Mouse (Mus musculus) midbrain, embryonic 12.5 days (tissue): Measurements from ENCODE around the gene Eif2b5. TPM values are rescaled to one million over a fixed set of nuclear protein-coding genes. Genes with fewer than 3 reads are reported as not detected.

ENCODE experiments used
- ATAC-seq: fragments of 200-750 bp; cut with Nextera tagmentation; 2 replicates; pipeline ENCODE4 v1.8.0; 2017; ENCODE audit warnings: low read depth, moderate TSS enrichment, moderate library complexity; ENCODE audit not compliant: low FRiP score
- H3K27ac ChIP-seq: fragments of 300-500 bp; sonication (generic); replicated peaks from 2 replicates; pipeline ENCODE4 v1.5.1; 2016; ENCODE audit warnings: mild to moderate bottlenecking
- H3K27me3 ChIP-seq: fragments of 300-500 bp; sonication (generic); 2 replicates; pipeline ENCODE4 v1.6.1; 2016; ENCODE audit warnings: mild to moderate bottlenecking
- H3K36me3 ChIP-seq: fragments of 300-500 bp; sonication (generic); 2 replicates; pipeline ENCODE4 v1.6.1; 2016
- H3K4me1 ChIP-seq: fragments of 300-500 bp; sonication (generic); 2 replicates; pipeline ENCODE4 v1.6.1; 2016
- H3K4me2 ChIP-seq: fragments of 300-500 bp; sonication (generic); replicated peaks from 2 replicates; pipeline ENCODE4 v1.6.1; 2016; ENCODE audit warnings: mild to moderate bottlenecking, moderate library complexity
- H3K4me3 ChIP-seq: fragments of 300-500 bp; sonication (generic); 2 replicates; pipeline ENCODE4 v1.5.1; 2016; ENCODE audit warnings: mild to moderate bottlenecking
- H3K9ac ChIP-seq: fragments of 300-500 bp; sonication (generic); replicated peaks from 2 replicates; pipeline ENCODE4 v1.6.1; 2016; ENCODE audit warnings: mild to moderate bottlenecking, moderate library complexity
- H3K9me3 ChIP-seq: fragments of 300-500 bp; sonication (generic); 2 replicates; pipeline ENCODE4 v1.6.1; 2016; ENCODE audit warnings: mild to moderate bottlenecking
- WGBS: fragments of 180-500 bp; shearing (Covaris S2); methylation state at CpG from one replicate; pipeline ENCODE4 v1.1.7; 2016; 5-methylcytosine and 5-hydroxymethylcytosine counted together
- polyA plus RNA-seq: library from polyadenylated mRNA; unstranded; fragments of >200 nt; fragmentation: Nextera tagmentation; extraction: Ambion mirVana; gene quantifications from 2 replicates; pipeline ENCODE4 v1.2.1, GENCODE M21; 2016

Eif2b5 gene
- polyA plus RNA-seq, 1 experiment from 2014 or later: 136 TPM

DNA sequence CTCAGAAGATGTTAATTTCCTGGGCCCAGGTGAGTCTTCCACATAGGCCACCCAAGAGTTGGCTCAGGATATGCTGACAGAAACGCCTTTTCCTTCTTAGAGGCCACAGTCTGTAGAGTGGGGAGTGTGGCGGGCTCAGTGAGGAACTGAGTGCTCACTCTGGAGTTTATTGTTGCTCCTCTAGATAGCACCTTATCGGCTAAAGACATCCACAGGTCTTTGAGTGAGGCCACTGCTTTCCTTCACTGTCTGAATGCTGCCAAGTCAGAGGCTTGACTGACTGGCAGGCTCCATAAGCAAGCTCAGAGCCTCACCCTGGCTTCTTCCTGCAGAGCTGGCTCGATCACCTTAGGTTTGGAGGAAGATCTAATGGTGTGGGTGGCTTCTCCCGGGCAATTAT is 30.2 kb downstream of the Eif2b5 start:
- no peak overlapping the region for H3K4me3 ChIP-seq
- H3K36me3 ChIP-seq: peaks cover 97% of the 10 kb centered on the region
- no peak overlapping the region for H3K4me2 ChIP-seq
- no peak for ATAC-seq
- 91% methylated on average over 5 of the region's 5 CpGs for WGBS
- no peak overlapping the region for H3K9ac ChIP-seq
- H3K9me3 ChIP-seq: no peaks in the 10 kb centered on the region
- peaks cover 5% of the 10 kb centered on the region; the same call in 1 of the 2 replicates for H3K4me1 ChIP-seq
- H3K27me3 ChIP-seq: no peaks in the 10 kb centered on the region
- no peak overlapping the region for H3K27ac ChIP-seq

DNA sequence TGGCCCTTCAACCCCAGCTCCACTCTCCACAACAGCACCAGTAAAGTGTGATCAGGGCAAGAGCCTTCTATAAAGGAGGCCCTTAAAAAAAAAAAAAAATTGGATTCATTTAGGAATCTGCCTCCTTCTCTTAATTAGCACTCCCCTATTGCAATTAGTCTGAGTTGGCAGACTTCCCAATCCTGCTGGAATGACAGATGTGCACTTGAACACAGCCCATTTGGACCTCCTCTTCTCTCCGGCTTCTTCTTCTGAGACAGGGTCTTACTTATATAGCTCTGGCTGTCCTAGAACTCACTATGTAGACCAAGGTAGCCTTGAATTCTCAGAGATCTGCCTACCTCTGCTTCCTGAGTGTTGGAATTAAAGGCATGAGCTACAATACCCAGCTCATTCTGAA is 30.8 kb downstream of the Eif2b5 start:
- H3K4me3 ChIP-seq: no peak overlapping the region
- H3K9ac ChIP-seq: no peak overlapping the region
- no peak overlapping the region for H3K27ac ChIP-seq
- no peaks in the 10 kb centered on the region for H3K27me3 ChIP-seq
- no peak for ATAC-seq
- H3K4me2 ChIP-seq: no peak overlapping the region
- H3K36me3 ChIP-seq: peaks cover 91% of the 10 kb centered on the region
- peaks cover 5% of the 10 kb centered on the region; the same call in 1 of the 2 replicates for H3K4me1 ChIP-seq
- H3K9me3 ChIP-seq: no peaks in the 10 kb centered on the region
- WGBS: 90% methylated on average over 1 of the region's 1 CpGs

DNA sequence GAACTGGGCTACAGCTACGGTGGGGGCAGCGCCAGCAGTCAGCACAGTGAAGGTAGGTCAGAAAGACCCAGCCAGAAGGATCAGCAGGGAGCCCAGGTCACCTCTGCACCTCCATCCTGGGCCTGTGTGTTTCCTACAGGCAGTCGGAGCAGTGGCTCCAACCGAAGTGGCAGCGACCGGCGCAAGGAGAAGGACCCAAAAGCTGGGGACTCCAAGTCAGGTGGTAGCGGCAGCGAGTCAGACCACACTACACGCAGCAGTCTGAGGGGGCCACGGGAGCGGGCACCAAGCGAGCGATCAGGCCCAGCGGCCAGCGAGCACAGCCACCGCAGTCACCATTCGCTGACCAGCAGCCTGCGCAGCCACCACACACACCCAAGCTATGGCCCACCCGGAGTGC is 32.3 kb downstream of the Eif2b5 start:
- Histone ChIP-seq H3K4me1 (peaks cover 5% of the 10 kb centered on the region; the same call in 1 of the 2 replicates), H3K36me3 (peaks cover 77% of the 10 kb centered on the region), H3K9ac (no peak overlapping the region), H3K9me3 (no peaks in the 10 kb centered on the region), H3K4me3 (no peak overlapping the region), H3K4me2 (no peak overlapping the region), H3K27ac (no peak overlapping the region), H3K27me3 (no peaks in the 10 kb centered on the region)
- 95% methylated on average over 20 of the region's 20 CpGs for WGBS
- ATAC-seq: no peak

DNA sequence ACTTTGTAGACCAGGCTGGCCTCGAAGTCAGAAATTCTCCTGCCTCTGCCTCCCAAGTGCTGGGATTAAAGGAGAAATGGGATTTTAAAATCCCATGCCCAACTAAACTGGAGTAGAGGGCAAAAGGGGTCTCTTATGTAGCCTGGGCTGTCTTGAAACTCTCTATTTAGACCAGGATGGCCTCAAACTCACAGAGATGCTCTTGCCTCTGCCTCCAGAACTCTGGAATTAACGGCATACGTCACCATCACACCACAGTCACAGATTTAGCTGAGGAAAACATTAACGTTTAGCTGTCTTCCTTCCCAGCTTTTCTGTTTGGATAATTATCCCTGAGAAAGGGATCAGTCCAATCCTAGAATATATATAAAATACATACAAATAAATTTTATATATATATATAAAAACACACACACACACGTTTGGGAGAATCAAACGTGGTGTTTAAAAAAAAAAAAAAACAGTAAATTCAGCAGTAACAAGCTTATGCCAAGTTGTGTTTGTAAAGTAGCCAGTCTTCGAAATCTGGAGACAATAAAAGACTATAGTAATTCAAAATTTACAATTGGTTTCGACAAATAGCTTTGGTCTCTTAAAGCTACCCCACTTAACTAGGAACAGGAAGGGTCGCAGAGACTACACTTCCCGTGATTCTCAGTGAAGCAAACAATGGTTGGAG is 36.1 kb downstream of the Eif2b5 start:
- H3K4me3 ChIP-seq: peak overlapping the region; percentile 92; the same call in 1 of the 2 replicates
- H3K4me2 ChIP-seq: no peak overlapping the region
- no peaks in the 10 kb centered on the region for H3K9me3 ChIP-seq
- no peak overlapping the region for H3K27ac ChIP-seq
- ATAC-seq: no peak
- H3K9ac ChIP-seq: no peak overlapping the region
- WGBS: 50% methylated on average over 10 of the region's 10 CpGs
- H3K36me3 ChIP-seq: peaks cover 59% of the 10 kb centered on the region
- H3K27me3 ChIP-seq: no peaks in the 10 kb centered on the region
- peaks cover 25% of the 10 kb centered on the region for H3K4me1 ChIP-seq

DNA sequence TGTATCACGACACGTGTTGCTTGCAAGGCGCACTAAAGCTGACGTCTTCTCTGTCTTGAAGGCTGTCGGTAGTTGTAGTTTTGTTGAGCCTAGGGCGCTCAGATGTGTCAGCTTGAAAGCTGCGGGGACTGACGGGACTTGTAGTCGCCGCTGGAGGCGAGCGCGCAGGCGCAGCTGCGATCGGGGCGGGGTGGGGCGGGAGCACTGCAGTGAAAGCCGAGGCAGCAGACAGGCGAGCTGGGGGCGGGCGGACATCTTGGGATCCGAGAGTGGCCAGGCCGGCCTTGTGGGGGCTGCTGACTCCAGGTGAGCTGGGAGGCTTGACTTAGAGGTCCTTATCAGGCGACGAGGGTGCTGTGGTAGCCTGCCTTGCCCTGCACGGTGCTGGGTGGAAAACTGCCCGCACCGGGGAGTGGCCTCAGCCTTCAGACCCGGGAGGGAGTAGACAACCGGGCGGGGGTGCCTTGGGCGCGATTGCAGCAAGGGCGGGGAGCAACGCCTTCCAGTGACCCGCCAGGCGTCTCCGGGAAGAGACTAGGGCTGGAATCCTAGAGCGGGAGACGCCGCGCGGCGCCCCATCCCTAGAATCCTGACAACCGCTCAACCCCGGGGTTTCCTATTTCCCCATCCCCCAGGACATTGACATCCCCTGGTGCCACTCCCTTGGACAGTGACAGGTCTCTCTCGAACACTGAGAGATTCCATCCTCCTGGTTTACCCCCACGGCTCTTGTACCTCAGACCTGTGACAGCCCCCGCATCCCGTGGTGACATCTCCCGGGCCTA is 36.9 kb downstream of the Eif2b5 start, which contains the start of gene Ap2m1:
TSS of gene Ap2m1 (plus strand) at position 183 of the 785 bp plus-strand sequence.
- peak within 1 kb of the TSS; percentile 79 for H3K27ac ChIP-seq
- peak within 1 kb of the TSS; percentile 97 for H3K9ac ChIP-seq
- peak within 1 kb of the TSS; percentile 92 for H3K4me3 ChIP-seq
- H3K36me3 ChIP-seq: peaks cover 59% of the 10 kb centered on the region
- ATAC-seq: peak; percentile 98
- WGBS: 1% methylated on average over 48 of the region's 52 CpGs
- no peaks in the 10 kb centered on the region for H3K27me3 ChIP-seq
- H3K9me3 ChIP-seq: no peaks in the 10 kb centered on the region
- H3K4me1 ChIP-seq: peaks cover 25% of the 10 kb centered on the region
- peak within 1 kb of the TSS; percentile 89 for H3K4me2 ChIP-seq

DNA sequence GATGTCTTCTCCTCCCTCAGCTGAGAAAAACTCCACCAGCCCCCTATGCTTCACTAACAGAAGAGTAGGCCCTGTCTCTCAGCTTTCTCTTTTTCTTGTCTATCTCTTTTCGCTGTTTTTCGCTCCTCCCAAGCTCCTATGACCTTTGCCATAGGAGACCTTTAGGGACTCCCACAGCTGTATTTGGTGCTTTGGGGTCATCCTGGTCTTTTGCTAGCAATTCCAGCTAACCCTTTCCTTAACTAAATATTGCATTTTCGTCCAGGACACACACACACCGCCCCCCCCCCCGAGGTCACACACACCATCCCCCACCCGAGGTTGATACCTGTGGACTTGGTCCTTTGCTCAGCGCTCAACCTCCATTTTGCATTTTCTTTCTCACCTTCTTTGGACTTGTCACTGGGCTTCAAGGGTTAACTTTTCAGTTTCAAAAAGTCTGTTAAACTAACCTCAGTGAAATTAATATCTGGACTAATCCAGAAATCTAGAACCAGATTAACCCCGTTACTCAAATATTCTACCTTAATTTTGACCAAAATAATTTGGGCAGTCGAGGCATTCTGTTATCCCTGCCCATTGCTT is 37.6 kb downstream of the Eif2b5 start:
- ATAC-seq: no peak
- Histone ChIP-seq H3K36me3 (peaks cover 59% of the 10 kb centered on the region), H3K4me1 (peaks cover 25% of the 10 kb centered on the region), H3K4me2 (peak overlapping the region; percentile 89), H3K9ac (peak overlapping the region; percentile 97), H3K27me3 (no peaks in the 10 kb centered on the region), H3K4me3 (peak overlapping the region; percentile 92), H3K9me3 (no peaks in the 10 kb centered on the region), H3K27ac (no peak overlapping the region)
- 38% methylated on average over 9 of the region's 9 CpGs for WGBS

DNA sequence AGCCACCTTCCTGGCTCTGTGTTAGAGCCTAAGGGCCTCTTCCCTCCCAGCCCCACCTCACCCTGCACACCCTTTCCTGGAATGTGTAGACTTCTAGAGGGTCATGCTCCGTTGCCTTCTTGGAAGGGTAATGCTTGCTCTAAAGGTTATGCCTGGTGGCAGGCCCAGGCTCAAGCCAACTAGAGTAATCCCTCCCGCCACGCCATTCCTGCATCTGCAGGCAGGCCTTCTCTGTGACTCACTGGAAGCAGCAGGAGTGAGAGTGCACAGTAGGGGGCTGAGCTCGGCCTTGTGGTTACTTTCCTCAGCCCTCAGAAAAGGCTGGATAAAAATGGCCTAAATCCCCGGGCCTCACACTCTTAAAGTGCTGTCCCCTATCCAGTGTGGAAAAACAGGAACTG is 38.5 kb downstream of the Eif2b5 start:
- Histone ChIP-seq H3K4me1 (peaks cover 25% of the 10 kb centered on the region), H3K9me3 (no peaks in the 10 kb centered on the region), H3K27me3 (no peaks in the 10 kb centered on the region), H3K36me3 (peaks cover 59% of the 10 kb centered on the region), H3K27ac (peak overlapping the region; percentile 22), H3K4me2 (peak overlapping the region; percentile 89), H3K4me3 (peak overlapping the region; percentile 92), H3K9ac (peak overlapping the region; percentile 97)
- ATAC-seq: no peak
- WGBS: 5% methylated on average over 5 of the region's 5 CpGs

DNA sequence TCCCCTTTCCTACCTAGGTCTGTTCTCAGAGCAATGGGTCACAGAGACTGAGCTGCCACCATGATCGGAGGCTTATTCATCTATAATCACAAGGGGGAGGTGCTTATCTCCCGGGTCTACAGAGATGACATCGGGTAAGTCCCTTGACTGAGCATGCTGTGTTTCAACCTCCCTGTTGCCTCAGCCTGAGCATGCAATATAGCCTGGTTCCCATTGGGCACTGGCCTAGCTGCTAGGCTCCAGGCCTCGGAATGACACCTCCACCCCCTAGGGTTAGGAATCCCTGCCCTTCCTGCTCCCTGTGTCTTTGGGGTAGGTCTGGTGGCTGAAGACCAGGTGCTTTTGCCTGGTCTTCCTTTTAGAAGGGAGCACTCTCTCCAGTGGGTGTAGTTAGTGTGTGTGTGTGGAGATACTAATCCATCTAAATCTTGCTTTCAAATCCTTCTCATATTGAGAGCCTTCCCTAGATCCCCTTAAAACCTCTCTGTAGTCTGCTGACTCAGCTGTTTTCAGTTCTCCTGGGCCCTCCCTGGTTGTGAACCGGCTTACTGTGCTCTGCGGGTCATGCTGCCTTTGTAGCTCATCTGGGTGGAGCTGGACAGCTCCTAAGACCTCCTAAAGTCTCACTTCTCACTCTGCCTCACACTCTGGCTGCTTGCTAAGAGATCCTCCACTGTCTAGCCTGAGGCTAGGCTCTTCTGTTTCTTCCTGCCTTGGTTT is 39.1 kb downstream of the Eif2b5 start:
- peaks cover 59% of the 10 kb centered on the region for H3K36me3 ChIP-seq
- peak overlapping the region; percentile 97 for H3K9ac ChIP-seq
- H3K4me2 ChIP-seq: peak overlapping the region; percentile 89
- H3K4me3 ChIP-seq: peak overlapping the region; percentile 92
- peak overlapping the region; percentile 22 for H3K27ac ChIP-seq
- H3K9me3 ChIP-seq: no peaks in the 10 kb centered on the region
- H3K27me3 ChIP-seq: no peaks in the 10 kb centered on the region
- H3K4me1 ChIP-seq: peaks cover 25% of the 10 kb centered on the region
- 22% methylated on average over 6 of the region's 6 CpGs for WGBS
- no peak for ATAC-seq

DNA sequence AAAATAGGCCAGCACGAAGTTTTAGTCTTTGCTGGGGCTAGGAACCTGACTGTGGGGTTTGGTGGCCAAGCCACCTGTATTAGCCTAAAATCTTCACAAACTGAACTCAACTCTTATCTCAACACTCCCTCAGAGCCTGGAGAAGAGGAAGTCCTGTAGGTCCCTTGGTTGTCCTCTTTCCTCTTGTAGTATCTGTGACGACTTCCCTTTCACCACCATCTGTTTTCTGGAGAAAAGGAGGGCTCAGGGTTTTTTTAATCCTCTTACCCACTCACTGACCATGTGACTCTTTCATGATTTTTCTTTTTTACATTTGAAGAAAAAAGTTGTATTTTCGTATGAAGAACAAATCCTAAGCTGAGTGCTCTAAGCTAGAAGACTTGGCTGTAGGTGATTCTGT is 41.0 kb downstream of the Eif2b5 start:
- 74% methylated on average over 3 of the region's 3 CpGs for WGBS
- peaks cover 65% of the 10 kb centered on the region for H3K36me3 ChIP-seq
- H3K27ac ChIP-seq: no peak overlapping the region
- H3K4me2 ChIP-seq: no peak overlapping the region
- H3K9me3 ChIP-seq: no peaks in the 10 kb centered on the region
- no peak overlapping the region for H3K9ac ChIP-seq
- peaks cover 25% of the 10 kb centered on the region for H3K4me1 ChIP-seq
- H3K4me3 ChIP-seq: no peak overlapping the region
- no peaks in the 10 kb centered on the region for H3K27me3 ChIP-seq
- no peak for ATAC-seq

DNA sequence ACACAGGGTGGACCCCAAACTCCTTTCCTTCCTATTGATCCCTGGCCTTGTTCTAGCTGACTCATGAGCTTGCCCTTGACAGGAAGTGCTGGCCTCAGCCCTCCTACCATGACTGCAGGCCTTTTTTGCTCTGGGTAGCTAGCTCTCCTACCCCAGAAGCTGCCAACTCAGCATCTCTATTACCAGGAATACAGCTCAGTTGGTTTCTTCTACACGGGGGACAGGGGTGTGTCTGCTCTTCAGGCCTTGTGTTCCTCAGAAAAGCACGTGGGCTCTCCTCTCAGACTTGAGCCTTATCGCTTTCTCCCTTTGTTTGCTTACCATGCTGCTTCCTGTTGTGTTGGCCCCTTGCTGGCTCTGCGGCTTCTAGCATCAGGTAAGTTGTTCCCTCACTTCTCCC is 41.8 kb downstream of the Eif2b5 start:
- 88% methylated on average over 4 of the region's 4 CpGs for WGBS
- Histone ChIP-seq H3K9me3 (no peaks in the 10 kb centered on the region), H3K36me3 (peaks cover 72% of the 10 kb centered on the region), H3K27ac (no peak overlapping the region), H3K9ac (no peak overlapping the region), H3K4me1 (peaks cover 25% of the 10 kb centered on the region), H3K4me3 (no peak overlapping the region), H3K27me3 (no peaks in the 10 kb centered on the region), H3K4me2 (no peak overlapping the region)
- ATAC-seq: no peak

DNA sequence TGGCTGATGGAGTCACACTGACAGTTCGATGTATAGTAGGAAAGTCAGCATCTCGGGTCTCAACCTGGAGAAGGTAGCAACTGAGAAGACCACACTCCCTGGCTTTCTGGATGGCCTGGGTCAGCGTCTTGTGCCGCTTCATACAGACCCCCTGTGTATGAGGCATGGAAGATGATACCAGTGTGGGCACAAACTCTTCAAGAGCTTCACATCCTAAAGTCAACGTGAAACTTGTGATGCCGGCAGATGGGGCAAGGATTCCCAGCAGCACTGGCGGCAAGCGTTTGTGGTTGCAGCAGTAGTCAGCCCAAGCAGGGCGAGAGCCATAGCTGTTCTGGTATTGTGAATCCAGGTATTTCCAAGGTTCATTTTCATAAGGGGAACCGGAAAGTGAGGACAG is 47.1 kb downstream of the Eif2b5 start:
- H3K9me3 ChIP-seq: no peaks in the 10 kb centered on the region
- no peak overlapping the region for H3K4me3 ChIP-seq
- 91% methylated on average over 10 of the region's 10 CpGs for WGBS
- no peak overlapping the region for H3K4me2 ChIP-seq
- no peak overlapping the region for H3K9ac ChIP-seq
- no peak for ATAC-seq
- no peaks in the 10 kb centered on the region for H3K27me3 ChIP-seq
- peaks cover 57% of the 10 kb centered on the region for H3K36me3 ChIP-seq
- no peak overlapping the region for H3K27ac ChIP-seq
- H3K4me1 ChIP-seq: peaks cover 18% of the 10 kb centered on the region
